Mouse (Mus musculus) right cerebral cortex, postnatal 36 days (tissue): Measurements from ENCODE around the gene E130114P18Rik.

Source experiments
- DNase-seq, 2 experiments: peaks; one replicate each; pipeline ENCODE4 v3.0.0; 2022; ENCODE audit warnings: low spot score in 2 of 2, mixed read lengths in 1 of 2

E130114P18Rik gene

GRCm38 (mm10) chr4:97752276-97753010 lies 25.4 kb downstream of the E130114P18Rik start:
- no peak for DNase-seq

- DNase-seq = no peak
These were observed 26.2 kb downstream of the E130114P18Rik start for GRCm38 (mm10) chr4:97751483-97752251.

GRCm38 (mm10) chr4:97751030-97751482 lies 26.8 kb downstream of the E130114P18Rik start:
- peak; percentile 73 to 75 for DNase-seq

- DNase-seq = no peak
These were observed 27.5 kb downstream of the E130114P18Rik start for GRCm38 (mm10) chr4:97750401-97750800.

GRCm38 (mm10) chr4:97746106-97746900 lies 31.6 kb downstream of the E130114P18Rik start:
- no peak for DNase-seq

GRCm38 (mm10) chr4:97745296-97746105 lies 32.4 kb downstream of the E130114P18Rik start:
- peak; percentile 46 to 62 for DNase-seq

- no peak for DNase-seq
These were observed 33.9 kb downstream of the E130114P18Rik start for GRCm38 (mm10) chr4:97743932-97744331.

GRCm38 (mm10) chr4:97733392-97733791 lies 44.5 kb downstream of the E130114P18Rik start:
- no peak for DNase-seq

GRCm38 (mm10) chr4:97730416-97730815 lies 47.5 kb downstream of the E130114P18Rik start:
- DNase-seq = no peak

GRCm38 (mm10) chr4:97729999-97730398 lies 47.9 kb downstream of the E130114P18Rik start:
- no peak for DNase-seq

- no peak for DNase-seq
These were observed 49.4 kb downstream of the E130114P18Rik start for GRCm38 (mm10) chr4:97728520-97728919.

GRCm38 (mm10) chr4:97723374-97723773 lies 54.5 kb downstream of the E130114P18Rik start:
- DNase-seq = no peak

- no peak for DNase-seq
These were observed 55.2 kb downstream of the E130114P18Rik start for GRCm38 (mm10) chr4:97722666-97723065.

- DNase-seq = no peak
These were observed 63.3 kb downstream of the E130114P18Rik start for GRCm38 (mm10) chr4:97714616-97715015.

GRCm38 (mm10) chr4:97714101-97714615 lies 63.7 kb downstream of the E130114P18Rik start:
- no peak for DNase-seq

- DNase-seq = no peak
These were observed 65.3 kb downstream of the E130114P18Rik start for GRCm38 (mm10) chr4:97712547-97712946.

GRCm38 (mm10) chr4:97710048-97710765 lies 67.7 kb downstream of the E130114P18Rik start:
- DNase-seq = no peak

GRCm38 (mm10) chr4:97707373-97708152 lies 70.3 kb downstream of the E130114P18Rik start:
- no peak for DNase-seq
